Mouse (Mus musculus) layer of hippocampus, adult 9-10 months (tissue): Measurements from ENCODE around the gene Olfr679.
"Not testable (repeated sequence)": the region's sequence is repeated elsewhere in the genome, so short reads cannot be mapped to it uniquely, and the experiment has no call there.

Source experiments
- DNase-seq: peaks from one replicate; pipeline ENCODE4 v3.0.0; 2022; ENCODE audit warnings: low spot score

Gene Olfr679

GRCm38 (mm10) chr7:105080905-105081304, at the start of gene Olfr679:
TSS of gene Olfr679 (plus strand) at chr7:105081205.
- no peak for DNase-seq

- DNase-seq = no peak
Measured at GRCm38 (mm10) chr7:105032398-105032797, 48.6 kb upstream of the Olfr679 start, which contains the start of gene Olfr676. TSS of gene Olfr676 (plus strand) at chr7:105032698.

- DNase-seq = not testable (repeated sequence)
Measured at GRCm38 (mm10) chr7:105033836-105034235, 47.2 kb upstream of the Olfr679 start.

DNA sequence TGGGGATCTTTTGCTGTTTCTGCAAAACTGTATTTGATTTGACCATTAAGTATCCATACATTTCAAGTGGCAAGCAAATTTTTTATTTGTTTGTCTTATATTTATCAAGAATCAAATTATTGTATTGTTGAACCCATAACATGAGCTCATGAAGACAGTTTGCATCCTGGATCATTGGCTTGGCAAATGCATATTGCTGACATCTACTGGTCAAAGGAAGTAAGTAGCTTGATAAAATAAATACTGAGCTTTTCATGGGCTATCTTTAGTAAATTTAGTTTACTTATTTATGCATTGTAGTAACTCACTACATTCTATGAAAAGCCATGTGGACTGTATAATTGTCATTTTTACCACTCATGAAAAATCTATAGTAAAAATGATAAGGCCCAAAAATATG, 22.1 kb upstream of the Olfr679 start:
- DNase-seq = no peak

- DNase-seq = no peak
Measured at GRCm38 (mm10) chr7:105064175-105064574, 16.8 kb upstream of the Olfr679 start, which contains the start of gene Olfr678. TSS of gene Olfr678 (plus strand) at chr7:105064475.

DNA sequence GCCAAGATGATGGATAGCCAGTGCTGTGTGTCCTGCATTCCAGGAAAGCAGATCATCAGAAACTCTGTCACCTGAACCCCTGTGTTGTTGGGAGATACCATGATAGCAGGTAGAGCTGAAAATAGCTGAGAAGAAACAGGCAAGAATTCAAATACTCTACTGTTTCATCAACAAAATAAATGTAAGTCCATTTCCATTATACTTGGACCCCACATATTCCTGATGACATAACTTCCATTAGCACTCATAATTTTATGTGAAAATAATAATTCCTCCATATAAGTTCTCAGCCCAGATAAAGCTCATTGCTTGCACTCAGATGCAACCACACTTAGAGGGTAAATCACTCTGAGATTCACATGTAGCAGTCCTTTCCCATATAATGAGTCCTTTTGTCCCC, 11.7 kb downstream of the Olfr679 start, which contains the start of gene Olfr680-ps1:
TSS of gene Olfr680-ps1 (minus strand) at position 101 of the 400 bp plus-strand sequence.
- not testable (repeated sequence) for DNase-seq

- no peak for DNase-seq
Measured at GRCm38 (mm10) chr7:105116536-105116935, 35.5 kb downstream of the Olfr679 start, which contains the start of gene Olfr681. TSS of gene Olfr681 (plus strand) at chr7:105116836.
